Mouse (Mus musculus) liver, embryonic 12.5 days (tissue): ENCODE data around the gene Wasf2. TPM values are rescaled to one million over a fixed set of nuclear protein-coding genes. Genes with fewer than 3 reads are reported as not detected.

ENCODE experiments used
- ATAC-seq: fragments of 200-750 bp; cut with Nextera tagmentation; 2 replicates; pipeline ENCODE4 v1.8.0; 2017; ENCODE audit warnings: moderate number of reproducible peaks, mild to moderate bottlenecking, moderate library complexity
- H3K27ac ChIP-seq: fragments of 300-500 bp; sonication (generic); 2 replicates; pipeline ENCODE4 v1.5.1; 2016; ENCODE audit warnings: mild to moderate bottlenecking
- H3K27me3 ChIP-seq: fragments of 300-500 bp; sonication (generic); replicated peaks from 2 replicates; pipeline ENCODE4 v1.6.1; 2016; ENCODE audit warnings: mild to moderate bottlenecking, moderate library complexity
- H3K36me3 ChIP-seq: fragments of 300-500 bp; sonication (generic); 2 replicates; pipeline ENCODE4 v1.6.1; 2016; ENCODE audit warnings: mild to moderate bottlenecking, moderate library complexity
- H3K4me1 ChIP-seq: fragments of 300-500 bp; sonication (generic); 2 replicates; pipeline ENCODE4 v1.6.1; 2016
- H3K4me2 ChIP-seq: fragments of 300-500 bp; sonication (generic); 2 replicates; pipeline ENCODE4 v1.6.1; 2016; ENCODE audit warnings: mild to moderate bottlenecking, moderate library complexity
- H3K4me3 ChIP-seq: fragments of 300-500 bp; sonication (generic); 2 replicates; pipeline ENCODE4 v1.5.1; 2016; ENCODE audit warnings: mild to moderate bottlenecking, moderate library complexity
- H3K9ac ChIP-seq: fragments of 300-500 bp; sonication (generic); 2 replicates; pipeline ENCODE4 v1.6.1; 2016; ENCODE audit warnings: mild to moderate bottlenecking, moderate library complexity
- H3K9me3 ChIP-seq: fragments of 300-500 bp; sonication (generic); replicated peaks from 2 replicates; pipeline ENCODE4 v1.6.1; 2016; ENCODE audit warnings: mild to moderate bottlenecking, moderate library complexity
- WGBS: fragments of 180-500 bp; shearing (Covaris S2); methylation state at CpG from one replicate; pipeline ENCODE4 v1.1.7; 2016; ENCODE audit not compliant: insufficient replicate concordance; 5-methylcytosine and 5-hydroxymethylcytosine counted together
- polyA plus RNA-seq: library from polyadenylated mRNA; unstranded; fragments of >200 nt; fragmentation: Nextera tagmentation; extraction: Ambion mirVana; gene quantifications from 2 replicates; pipeline ENCODE4 v1.2.1, GENCODE M21; 2016

Wasf2 gene
- polyA plus RNA-seq: 35.9 and 42.2 TPM in 2 replicates

GRCm38 (mm10) chr4:133129931-133130889 is at the start of gene Wasf2:
Gene Wasf2 (plus strand): TSS chr4:133130505.
- H3K36me3 ChIP-seq: peaks cover 15% of the 10 kb centered on the region
- no peaks in the 10 kb centered on the region for H3K27me3 ChIP-seq
- no peaks in the 10 kb centered on the region for H3K9me3 ChIP-seq
- under 1% methylated on average over 65 of the region's 65 CpGs for WGBS
- peak; percentile 95 for ATAC-seq
- H3K4me2 ChIP-seq: peak within 1 kb of the TSS; percentile 88
- H3K27ac ChIP-seq: peak within 1 kb of the TSS; percentile 88
- H3K4me3 ChIP-seq: peak within 1 kb of the TSS; percentile 95
- H3K4me1 ChIP-seq: peaks cover 41% of the 10 kb centered on the region
- H3K9ac ChIP-seq: peak within 1 kb of the TSS; percentile 96

GRCm38 (mm10) chr4:133080862-133081261 is 49.4 kb upstream of the Wasf2 start:
- Histone ChIP-seq H3K9ac (no peak overlapping the region), H3K4me2 (no peak overlapping the region), H3K36me3 (peaks cover 10% of the 10 kb centered on the region), H3K27ac (no peak overlapping the region), H3K9me3 (no peaks in the 10 kb centered on the region), H3K27me3 (peaks cover 24% of the 10 kb centered on the region), H3K4me3 (no peak overlapping the region), H3K4me1 (peaks cover 61% of the 10 kb centered on the region)
- 81% methylated on average over 3 of the region's 3 CpGs for WGBS
- ATAC-seq: no peak

- H3K9ac ChIP-seq: no peak overlapping the region
- ATAC-seq: no peak
- H3K36me3 ChIP-seq: peaks cover 6% of the 10 kb centered on the region; the same call in 1 of the 2 replicates
- no peak overlapping the region for H3K27ac ChIP-seq
- H3K27me3 ChIP-seq: peaks cover 31% of the 10 kb centered on the region
- H3K4me3 ChIP-seq: no peak overlapping the region
- 79% methylated on average over 6 of the region's 6 CpGs for WGBS
- no peak overlapping the region for H3K4me2 ChIP-seq
- peaks cover 56% of the 10 kb centered on the region for H3K4me1 ChIP-seq
- no peaks in the 10 kb centered on the region for H3K9me3 ChIP-seq
These were observed 48.0 kb upstream of the Wasf2 start for GRCm38 (mm10) chr4:133082216-133082773.

GRCm38 (mm10) chr4:133083991-133084861 is 46.1 kb upstream of the Wasf2 start:
- H3K4me3 ChIP-seq: no peak overlapping the region
- H3K4me2 ChIP-seq: peak overlapping the region; percentile 72; the same call in 1 of the 2 replicates

GRCm38 (mm10) chr4:133085011-133085782 is 45.1 kb upstream of the Wasf2 start:
- no peak overlapping the region; the same call in 1 of the 2 replicates for H3K27ac ChIP-seq
- H3K36me3 ChIP-seq: no peaks in the 10 kb centered on the region
- no peaks in the 10 kb centered on the region for H3K9me3 ChIP-seq
- ATAC-seq: no peak
- H3K9ac ChIP-seq: peak overlapping the region; percentile 35; the same call in 1 of the 2 replicates
- peaks cover 41% of the 10 kb centered on the region for H3K4me1 ChIP-seq
- peak overlapping the region; percentile 43 for H3K4me3 ChIP-seq
- peak overlapping the region; percentile 72 for H3K4me2 ChIP-seq
- 4% methylated on average over 53 of the region's 53 CpGs for WGBS
- H3K27me3 ChIP-seq: peaks cover 38% of the 10 kb centered on the region

More at GRCm38 (mm10) chr4:133083991-133084861, 46.1 kb upstream of the Wasf2 start:
- WGBS: 14% methylated on average over 3 of the region's 3 CpGs
- Histone ChIP-seq H3K4me1 (peaks cover 49% of the 10 kb centered on the region), H3K27me3 (peaks cover 31% of the 10 kb centered on the region), H3K36me3 (no peaks in the 10 kb centered on the region), H3K9ac (no peak overlapping the region), H3K9me3 (no peaks in the 10 kb centered on the region), H3K27ac (no peak overlapping the region; the same call in 1 of the 2 replicates)
- no peak for ATAC-seq

- H3K27ac ChIP-seq: no peak overlapping the region
- H3K27me3 ChIP-seq: peaks cover 45% of the 10 kb centered on the region
- 38% methylated on average over 12 of the region's 12 CpGs for WGBS
- no peaks in the 10 kb centered on the region for H3K9me3 ChIP-seq
- no peak overlapping the region for H3K4me3 ChIP-seq
- no peaks in the 10 kb centered on the region for H3K36me3 ChIP-seq
- ATAC-seq: no peak
- H3K4me2 ChIP-seq: peak overlapping the region; percentile 72
- H3K4me1 ChIP-seq: peaks cover 45% of the 10 kb centered on the region
- H3K9ac ChIP-seq: no peak overlapping the region
These were observed 44.4 kb upstream of the Wasf2 start for GRCm38 (mm10) chr4:133085783-133086342.

GRCm38 (mm10) chr4:133087177-133087714 is 43.1 kb upstream of the Wasf2 start:
- Histone ChIP-seq H3K36me3 (no peaks in the 10 kb centered on the region), H3K4me2 (no peak overlapping the region), H3K9ac (no peak overlapping the region), H3K27ac (peak overlapping the region; percentile 53), H3K4me3 (no peak overlapping the region), H3K4me1 (peaks cover 59% of the 10 kb centered on the region), H3K9me3 (no peaks in the 10 kb centered on the region), H3K27me3 (peaks cover 59% of the 10 kb centered on the region)
- no peak for ATAC-seq
- 72% methylated on average over 6 of the region's 6 CpGs for WGBS

GRCm38 (mm10) chr4:133087835-133088234 is 42.5 kb upstream of the Wasf2 start:
- H3K9ac ChIP-seq: no peak overlapping the region
- H3K27me3 ChIP-seq: peaks cover 65% of the 10 kb centered on the region
- H3K4me3 ChIP-seq: no peak overlapping the region
- H3K27ac ChIP-seq: peak overlapping the region; percentile 53
- WGBS: 14% methylated on average over 8 of the region's 8 CpGs
- H3K4me2 ChIP-seq: no peak overlapping the region
- no peaks in the 10 kb centered on the region for H3K36me3 ChIP-seq
- no peaks in the 10 kb centered on the region for H3K9me3 ChIP-seq
- peaks cover 65% of the 10 kb centered on the region for H3K4me1 ChIP-seq
- no peak for ATAC-seq

- Histone ChIP-seq H3K4me1 (peaks cover 73% of the 10 kb centered on the region), H3K9me3 (no peaks in the 10 kb centered on the region), H3K9ac (no peak overlapping the region), H3K4me3 (no peak overlapping the region), H3K36me3 (no peaks in the 10 kb centered on the region), H3K27ac (no peak overlapping the region), H3K27me3 (peaks cover 71% of the 10 kb centered on the region), H3K4me2 (no peak overlapping the region)
- 81% methylated on average over 9 of the region's 9 CpGs for WGBS
- no peak for ATAC-seq
These were observed 41.0 kb upstream of the Wasf2 start for GRCm38 (mm10) chr4:133089319-133089718.

- H3K4me3 ChIP-seq: no peak overlapping the region
- 68% methylated on average over 4 of the region's 4 CpGs for WGBS
- no peak for ATAC-seq
- H3K36me3 ChIP-seq: no peaks in the 10 kb centered on the region
- no peaks in the 10 kb centered on the region for H3K9me3 ChIP-seq
- no peak overlapping the region for H3K9ac ChIP-seq
- H3K4me2 ChIP-seq: no peak overlapping the region
- no peak overlapping the region for H3K27ac ChIP-seq
- H3K4me1 ChIP-seq: peaks cover 74% of the 10 kb centered on the region
- peaks cover 71% of the 10 kb centered on the region for H3K27me3 ChIP-seq
These were observed 40.5 kb upstream of the Wasf2 start for GRCm38 (mm10) chr4:133089802-133090201.
